Mouse (Mus musculus): Measurements from ENCODE around the gene Lmbrd2. TPM values are rescaled to one million over a fixed set of nuclear protein-coding genes. Genes with fewer than 3 reads are reported as not detected.
"Not testable (repeated sequence)": the region's sequence is repeated elsewhere in the genome, so short reads cannot be mapped to it uniquely, and the experiment has no call there.

Lmbrd2 gene
- polyA plus RNA-seq, 1 experiment from 2014 or later: 14.8 TPM

GRCm38 (mm10) chr15:9230917-9231316 lies 90.6 kb downstream of the Lmbrd2 start:
- not testable (repeated sequence) for H3K9me3 ChIP-seq (ENCODE audit: control insufficient read depth, low read length); H3K36me3 ChIP-seq (ENCODE audit: control insufficient read depth, insufficient read depth, low read length); H3K4me1 ChIP-seq (ENCODE audit: control insufficient read depth, insufficient read depth, low read length); H3K27me3 ChIP-seq (ENCODE audit: control insufficient read depth, insufficient read depth, low read length); H3K4me2 ChIP-seq (ENCODE audit: low read depth, low read length); H3K9ac ChIP-seq (replicated peaks; ENCODE audit: low read depth, low read length); H3K27ac ChIP-seq (ENCODE audit: low read depth, low read length); H3K4me3 ChIP-seq (ENCODE audit: low read depth, low read length)
- 90% methylated on average over 4 of the region's 4 CpGs for WGBS
- ATAC-seq (ENCODE audit: low read depth): peak; percentile 77; the same call in 1 of the 2 replicates

DNA sequence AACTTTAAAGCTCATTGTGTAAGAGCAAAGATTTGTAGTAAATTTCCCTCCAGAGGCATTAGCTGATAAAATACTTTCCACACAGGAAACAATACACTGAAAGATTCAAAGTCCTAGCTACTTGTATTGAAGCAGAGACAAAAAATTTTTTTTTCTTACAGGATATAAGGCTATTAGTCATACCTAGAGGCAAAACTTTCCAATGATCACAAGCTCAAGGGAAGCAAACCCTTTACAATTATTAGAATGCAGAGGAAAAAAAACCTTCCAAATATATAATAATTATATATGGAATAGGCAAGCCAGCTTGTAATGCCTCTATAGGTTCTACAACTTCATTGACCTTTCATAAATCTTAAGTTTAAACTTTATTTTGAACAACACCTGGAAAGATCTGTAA lies 106.0 kb downstream of the Lmbrd2 start:
- Histone ChIP-seq H3K36me3 (ENCODE audit: control insufficient read depth, insufficient read depth, low read length) (no peaks in the 10 kb centered on the region), H3K27ac (ENCODE audit: low read depth, low read length) (no peak overlapping the region), H3K27me3 (ENCODE audit: control insufficient read depth, insufficient read depth, low read length) (no peaks in the 10 kb centered on the region), H3K4me3 (ENCODE audit: low read depth, low read length) (no peak overlapping the region), H3K4me2 (ENCODE audit: low read depth, low read length) (no peak overlapping the region), H3K4me1 (ENCODE audit: control insufficient read depth, insufficient read depth, low read length) (no peaks in the 10 kb centered on the region), H3K9ac (replicated peaks; ENCODE audit: low read depth, low read length) (no peak overlapping the region), H3K9me3 (ENCODE audit: control insufficient read depth, low read length) (no peaks in the 10 kb centered on the region)
- ATAC-seq (ENCODE audit: low read depth): no peak

Other genes with a start within 250 kb of the Lmbrd2 start
- 0.21 and 11.2 TPM in 2 replicates for gene Ranbp3l, start 172.6 kb upstream of the Lmbrd2 start, polyA plus RNA-seq (2014; fragmentation: Nextera tagmentation; extraction: Ambion mirVana)
- 37.6 and 37.7 TPM in 2 replicates for gene Nadk2, start 69.3 kb upstream of the Lmbrd2 start, polyA plus RNA-seq (2014; fragmentation: Nextera tagmentation; extraction: Ambion mirVana)
- gene Skp2, start 14.9 kb downstream of the Lmbrd2 start, polyA plus RNA-seq (2014; fragmentation: Nextera tagmentation; extraction: Ambion mirVana): 14.2 and 19.8 TPM in 2 replicates
- not detected in 2 replicates for gene Ugt3a1, start 136.3 kb downstream of the Lmbrd2 start, polyA plus RNA-seq (2014; fragmentation: Nextera tagmentation; extraction: Ambion mirVana)
- gene Ugt3a2, start 195.0 kb downstream of the Lmbrd2 start, polyA plus RNA-seq (2014; fragmentation: Nextera tagmentation; extraction: Ambion mirVana): not detected in 2 replicates

All from neural tube, embryonic 14.5 days (tissue).